Mouse (Mus musculus): ENCODE measurements around the gene Ifne.

DNA sequence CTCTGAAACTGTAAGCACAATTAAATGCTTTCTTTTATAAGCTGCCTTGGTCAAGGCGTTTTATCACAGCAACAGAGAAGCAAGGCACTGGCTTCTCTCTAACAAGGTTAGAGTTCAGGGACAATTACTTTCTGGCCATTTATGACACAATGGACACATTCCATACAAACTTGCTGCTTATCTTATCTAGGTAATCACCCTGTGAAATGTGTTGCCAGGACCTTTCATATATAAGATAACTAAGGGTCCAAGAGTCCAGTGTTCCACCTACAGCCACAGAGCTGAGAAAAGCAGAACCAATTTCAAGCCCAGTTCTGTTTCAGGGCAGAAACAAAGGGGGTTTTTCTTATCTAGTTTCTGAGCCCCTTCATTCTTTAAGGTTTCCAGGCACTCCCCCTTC is 46.1 kb upstream of the Ifne start:
- TF ChIP-seq POLR2A (IDR thresholded peaks at IDR 0.05; ENCODE audit: low read depth, low read length) = no peak
- TF ChIP-seq CTCF (IDR thresholded peaks at IDR 0.05; ENCODE audit: extremely low read depth, insufficient read length, insufficient replicate concordance, low read depth, low read length) = no peak
